Mouse (Mus musculus) heart, embryonic 11.5 days (tissue): ENCODE data around the gene Pla2g2f. TPM values are rescaled to one million over a fixed set of nuclear protein-coding genes. Genes with fewer than 3 reads are reported as not detected.

Experiments
- ATAC-seq: fragments of 200-750 bp; cut with Nextera tagmentation; replicated peaks from 2 replicates; pipeline ENCODE4 v1.8.0; 2017; ENCODE audit warnings: moderate library complexity; ENCODE audit not compliant: insufficient number of reproducible peaks, low FRiP score, low TSS enrichment
- H3K27ac ChIP-seq: fragments of 300-500 bp; sonication (generic); 2 replicates; pipeline ENCODE4 v1.5.1; 2014; ENCODE audit warnings: mild to moderate bottlenecking, low read depth, low read length
- H3K27me3 ChIP-seq: fragments of 300-500 bp; sonication (generic); 2 replicates; pipeline ENCODE4 v1.6.1; 2014; ENCODE audit warnings: mild to moderate bottlenecking, low read length, mixed read lengths; ENCODE audit not compliant: control insufficient read depth, insufficient read depth
- H3K36me3 ChIP-seq: fragments of 300-500 bp; sonication (generic); 2 replicates; pipeline ENCODE4 v1.6.1; 2014; ENCODE audit warnings: mild to moderate bottlenecking, low read length, moderate library complexity, mixed read lengths; ENCODE audit not compliant: control insufficient read depth, insufficient read depth
- H3K4me1 ChIP-seq: fragments of 300-500 bp; sonication (generic); 2 replicates; pipeline ENCODE4 v1.6.1; 2014; ENCODE audit warnings: low read length; ENCODE audit not compliant: control insufficient read depth, insufficient read depth
- H3K4me2 ChIP-seq: fragments of 300-500 bp; sonication (generic); 2 replicates; pipeline ENCODE4 v1.6.1; 2014; ENCODE audit warnings: mild to moderate bottlenecking, moderate library complexity
- H3K4me3 ChIP-seq: fragments of 300-500 bp; sonication (generic); 2 replicates; pipeline ENCODE4 v1.5.1; 2014; ENCODE audit warnings: low read depth, low read length
- H3K9ac ChIP-seq: fragments of 300-500 bp; sonication (generic); 2 replicates; pipeline ENCODE4 v1.6.1; 2014; ENCODE audit warnings: mild to moderate bottlenecking, low read depth, low read length, moderate library complexity
- H3K9me3 ChIP-seq: fragments of 300-500 bp; sonication (generic); replicated peaks from 2 replicates; pipeline ENCODE4 v1.6.1; 2016; ENCODE audit warnings: low read length; ENCODE audit not compliant: control insufficient read depth
- WGBS: fragments of 180-500 bp; shearing (Covaris S2); extraction: QIAGEN DNeasy Blood & Tissue Kit; methylation state at CpG from one replicate; pipeline ENCODE4 v1.1.7; 2014; ENCODE audit not compliant: insufficient replicate concordance; 5-methylcytosine and 5-hydroxymethylcytosine counted together
- polyA plus RNA-seq: library from polyadenylated mRNA; unstranded; fragments of >200 nt; fragmentation: Nextera tagmentation; extraction: Ambion mirVana; gene quantifications from 2 replicates; pipeline ENCODE4 v1.2.1, GENCODE M21; 2014

Gene Pla2g2f
- not detected in 2 replicates for polyA plus RNA-seq

- Histone ChIP-seq H3K9ac (no peak within 1 kb of the TSS), H3K27ac (no peak within 1 kb of the TSS), H3K9me3 (no peaks in the 10 kb centered on the region), H3K4me3 (no peak within 1 kb of the TSS), H3K36me3 (no peaks in the 10 kb centered on the region), H3K4me2 (no peak within 1 kb of the TSS), H3K27me3 (no peaks in the 10 kb centered on the region), H3K4me1 (no peaks in the 10 kb centered on the region)
- WGBS, result 83% methylated on average over 8 of the region's 8 CpGs
- ATAC-seq, result no peak
Measured at GRCm38 (mm10) chr4:138757416-138757815, at the start of gene Pla2g2f. Gene Pla2g2f (minus strand): TSS chr4:138757626.

GRCm38 (mm10) chr4:138806920-138807541 is 49.6 kb upstream of the Pla2g2f start:
- 68% methylated on average over 7 of the region's 7 CpGs for WGBS

GRCm38 (mm10) chr4:138806160-138806559 is 48.7 kb upstream of the Pla2g2f start:
- Histone ChIP-seq H3K27ac (no peak overlapping the region), H3K4me2 (no peak overlapping the region), H3K36me3 (no peaks in the 10 kb centered on the region), H3K27me3 (peaks cover 9% of the 10 kb centered on the region; the same call in 1 of the 2 replicates), H3K4me1 (no peaks in the 10 kb centered on the region), H3K4me3 (no peak overlapping the region), H3K9me3 (no peaks in the 10 kb centered on the region), H3K9ac (no peak overlapping the region)
- no peak for ATAC-seq
- 70% methylated on average over 8 of the region's 8 CpGs for WGBS

More at GRCm38 (mm10) chr4:138806920-138807541, 49.6 kb upstream of the Pla2g2f start:
- no peak overlapping the region for H3K4me3 ChIP-seq
- no peaks in the 10 kb centered on the region for H3K4me1 ChIP-seq
- no peak overlapping the region for H3K27ac ChIP-seq
- H3K4me2 ChIP-seq, result no peak overlapping the region
- no peak overlapping the region for H3K9ac ChIP-seq
- no peak for ATAC-seq
- peaks cover 7% of the 10 kb centered on the region; the same call in 1 of the 2 replicates for H3K27me3 ChIP-seq
- no peaks in the 10 kb centered on the region for H3K9me3 ChIP-seq
- H3K36me3 ChIP-seq, result no peaks in the 10 kb centered on the region

GRCm38 (mm10) chr4:138805248-138805647 is 47.8 kb upstream of the Pla2g2f start:
- peaks cover 6% of the 10 kb centered on the region; the same call in 1 of the 2 replicates for H3K27me3 ChIP-seq
- no peak overlapping the region for H3K9ac ChIP-seq
- H3K36me3 ChIP-seq, result no peaks in the 10 kb centered on the region
- H3K4me3 ChIP-seq, result no peak overlapping the region
- no peak overlapping the region for H3K4me2 ChIP-seq
- no peak for ATAC-seq
- H3K4me1 ChIP-seq, result no peaks in the 10 kb centered on the region
- no peak overlapping the region for H3K27ac ChIP-seq
- 75% methylated on average over 8 of the region's 8 CpGs for WGBS
- H3K9me3 ChIP-seq, result no peaks in the 10 kb centered on the region

GRCm38 (mm10) chr4:138802917-138803316 is 45.5 kb upstream of the Pla2g2f start:
- Histone ChIP-seq H3K4me1 (no peaks in the 10 kb centered on the region), H3K36me3 (no peaks in the 10 kb centered on the region), H3K9me3 (no peaks in the 10 kb centered on the region), H3K9ac (no peak overlapping the region), H3K4me3 (no peak overlapping the region), H3K27me3 (0 out of 2 replicates have a peak, but pooled peaks cover 3% of the 10 kb centered on the region), H3K4me2 (no peak overlapping the region), H3K27ac (no peak overlapping the region)
- no peak for ATAC-seq
- WGBS, result 80% methylated on average over 11 of the region's 11 CpGs

GRCm38 (mm10) chr4:138801631-138802030 is 44.2 kb upstream of the Pla2g2f start:
- no peak overlapping the region for H3K4me3 ChIP-seq
- H3K27me3 ChIP-seq, result 0 out of 2 replicates have a peak, but pooled peaks cover 3% of the 10 kb centered on the region
- H3K9ac ChIP-seq, result no peak overlapping the region
- no peaks in the 10 kb centered on the region for H3K36me3 ChIP-seq
- 71% methylated on average over 4 of the region's 4 CpGs for WGBS
- no peak overlapping the region for H3K4me2 ChIP-seq
- ATAC-seq, result no peak
- H3K9me3 ChIP-seq, result no peaks in the 10 kb centered on the region
- no peaks in the 10 kb centered on the region for H3K4me1 ChIP-seq
- no peak overlapping the region for H3K27ac ChIP-seq

- 73% methylated on average over 12 of the region's 12 CpGs for WGBS
- H3K4me3 ChIP-seq, result no peak overlapping the region
- no peak overlapping the region for H3K9ac ChIP-seq
- 0 out of 2 replicates have a peak, but pooled peaks cover 3% of the 10 kb centered on the region for H3K27me3 ChIP-seq
- H3K36me3 ChIP-seq, result no peaks in the 10 kb centered on the region
- no peaks in the 10 kb centered on the region for H3K4me1 ChIP-seq
- no peak overlapping the region for H3K27ac ChIP-seq
- ATAC-seq, result no peak
- H3K4me2 ChIP-seq, result no peak overlapping the region
- no peaks in the 10 kb centered on the region for H3K9me3 ChIP-seq
Measured at GRCm38 (mm10) chr4:138800134-138800744, 42.8 kb upstream of the Pla2g2f start.

- Histone ChIP-seq H3K4me1 (no peaks in the 10 kb centered on the region), H3K27ac (no peak overlapping the region), H3K4me3 (no peak overlapping the region), H3K36me3 (no peaks in the 10 kb centered on the region), H3K9me3 (no peaks in the 10 kb centered on the region), H3K4me2 (no peak overlapping the region), H3K27me3 (0 out of 2 replicates have a peak, but pooled peaks cover 3% of the 10 kb centered on the region), H3K9ac (no peak overlapping the region)
- 67% methylated on average over 4 of the region's 4 CpGs for WGBS
- ATAC-seq, result no peak
Measured at GRCm38 (mm10) chr4:138797217-138797570, 39.8 kb upstream of the Pla2g2f start.
